Mouse (Mus musculus) midbrain, embryonic 15.5 days (tissue): ENCODE data around the gene Prpf6. TPM values are rescaled to one million over a fixed set of nuclear protein-coding genes. Genes with fewer than 3 reads are reported as not detected.

Source experiments
- ATAC-seq: fragments of 200-750 bp; cut with Nextera tagmentation; replicated peaks from 2 replicates; pipeline ENCODE4 v1.8.0; 2017; ENCODE audit warnings: moderate TSS enrichment
- H3K27ac ChIP-seq: fragments of 300-500 bp; sonication (generic); 2 replicates; pipeline ENCODE4 v1.5.1; 2015; ENCODE audit warnings: mild to moderate bottlenecking, inconsistent platforms
- H3K27me3 ChIP-seq: fragments of 300-500 bp; sonication (generic); replicated peaks from 2 replicates; pipeline ENCODE4 v1.6.1; 2015; ENCODE audit warnings: inconsistent platforms
- H3K36me3 ChIP-seq: fragments of 300-500 bp; sonication (generic); replicated peaks from 2 replicates; pipeline ENCODE4 v1.6.1; 2015; ENCODE audit warnings: inconsistent platforms
- H3K4me1 ChIP-seq: fragments of 300-500 bp; sonication (generic); 2 replicates; pipeline ENCODE4 v1.6.1; 2015; ENCODE audit warnings: inconsistent platforms
- H3K4me2 ChIP-seq: fragments of 300-500 bp; sonication (generic); 2 replicates; pipeline ENCODE4 v1.6.1; 2015; ENCODE audit warnings: inconsistent platforms, mild to moderate bottlenecking, moderate library complexity
- H3K4me3 ChIP-seq: fragments of 300-500 bp; sonication (generic); 2 replicates; pipeline ENCODE4 v1.5.1; 2015; ENCODE audit warnings: mild to moderate bottlenecking, inconsistent platforms
- H3K9ac ChIP-seq: fragments of 300-500 bp; sonication (generic); 2 replicates; pipeline ENCODE4 v1.6.1; 2015; ENCODE audit warnings: mild to moderate bottlenecking, inconsistent platforms
- H3K9me3 ChIP-seq: fragments of 300-500 bp; sonication (generic); 2 replicates; pipeline ENCODE4 v1.6.1; 2016; ENCODE audit warnings: inconsistent platforms
- WGBS: fragments of 180-500 bp; shearing (Covaris S2); methylation state at CpG from one replicate; pipeline ENCODE4 v1.1.7; 2015; ENCODE audit warnings: mixed read lengths; 5-methylcytosine and 5-hydroxymethylcytosine counted together
- polyA plus RNA-seq: library from polyadenylated mRNA; unstranded; fragments of >200 nt; fragmentation: Nextera tagmentation; extraction: Ambion mirVana; gene quantifications from 2 replicates; pipeline ENCODE4 v1.2.1, GENCODE M21; 2015

Prpf6 gene
- polyA plus RNA-seq, 1 experiment from 2014 or later: 68.4 TPM

- no peak for ATAC-seq
- Histone ChIP-seq H3K4me1 (peaks cover 6% of the 10 kb centered on the region; the same call in 1 of the 2 replicates), H3K9ac (no peak within 1 kb of the TSS), H3K4me3 (no peak within 1 kb of the TSS), H3K9me3 (no peaks in the 10 kb centered on the region), H3K4me2 (no peak within 1 kb of the TSS), H3K36me3 (peaks cover 34% of the 10 kb centered on the region), H3K27me3 (no peaks in the 10 kb centered on the region), H3K27ac (no peak within 1 kb of the TSS)
- WGBS: 76% methylated on average over 3 of the region's 3 CpGs
Measured at GRCm38 (mm10) chr2:181656734-181657133, 65.1 kb downstream of the Prpf6 start, which contains the start of gene Gm29797. Gene Gm29797 (plus strand): TSS chr2:181657034.

GRCm38 (mm10) chr2:181657441-181657840, 65.8 kb downstream of the Prpf6 start:
- Histone ChIP-seq H3K4me3 (no peak overlapping the region), H3K9me3 (no peaks in the 10 kb centered on the region), H3K4me2 (no peak overlapping the region), H3K4me1 (peaks cover 6% of the 10 kb centered on the region; the same call in 1 of the 2 replicates), H3K9ac (no peak overlapping the region), H3K36me3 (peaks cover 28% of the 10 kb centered on the region), H3K27me3 (no peaks in the 10 kb centered on the region), H3K27ac (no peak overlapping the region)
- WGBS: 75% methylated on average over 2 of the region's 2 CpGs
- no peak for ATAC-seq

- H3K9ac ChIP-seq: no peak overlapping the region
- H3K4me3 ChIP-seq: no peak overlapping the region
- no peaks in the 10 kb centered on the region for H3K27me3 ChIP-seq
- WGBS: 90% methylated on average over 7 of the region's 7 CpGs
- no peak for ATAC-seq
- no peak overlapping the region for H3K27ac ChIP-seq
- H3K4me1 ChIP-seq: peaks cover 6% of the 10 kb centered on the region; the same call in 1 of the 2 replicates
- no peak overlapping the region for H3K4me2 ChIP-seq
- H3K9me3 ChIP-seq: no peaks in the 10 kb centered on the region
- peaks cover 22% of the 10 kb centered on the region; the same call in 1 of the 2 replicates for H3K36me3 ChIP-seq
Measured at GRCm38 (mm10) chr2:181658528-181658927, 66.9 kb downstream of the Prpf6 start.

- peak; percentile 41 for ATAC-seq
- H3K4me1 ChIP-seq: peaks cover 6% of the 10 kb centered on the region; the same call in 1 of the 2 replicates
- H3K9ac ChIP-seq: no peak overlapping the region
- no peaks in the 10 kb centered on the region for H3K9me3 ChIP-seq
- H3K4me2 ChIP-seq: no peak overlapping the region
- no peaks in the 10 kb centered on the region for H3K27me3 ChIP-seq
- H3K36me3 ChIP-seq: peaks cover 20% of the 10 kb centered on the region; the same call in 1 of the 2 replicates
- WGBS: 33% methylated on average over 17 of the region's 17 CpGs
- H3K27ac ChIP-seq: no peak overlapping the region
- H3K4me3 ChIP-seq: no peak overlapping the region
Measured at GRCm38 (mm10) chr2:181658930-181659555, 67.4 kb downstream of the Prpf6 start.

GRCm38 (mm10) chr2:181659609-181660055, 68.0 kb downstream of the Prpf6 start:
- Histone ChIP-seq H3K36me3 (peaks cover 17% of the 10 kb centered on the region; the same call in 1 of the 2 replicates), H3K9ac (no peak overlapping the region), H3K4me3 (no peak overlapping the region), H3K9me3 (no peaks in the 10 kb centered on the region), H3K27ac (no peak overlapping the region), H3K27me3 (no peaks in the 10 kb centered on the region), H3K4me2 (no peak overlapping the region), H3K4me1 (peaks cover 6% of the 10 kb centered on the region; the same call in 1 of the 2 replicates)
- WGBS: 11% methylated on average over 9 of the region's 9 CpGs
- peak; percentile 78 for ATAC-seq

- WGBS: 85% methylated on average over 3 of the region's 3 CpGs
- no peak overlapping the region for H3K4me3 ChIP-seq
- no peak for ATAC-seq
- peaks cover 6% of the 10 kb centered on the region; the same call in 1 of the 2 replicates for H3K4me1 ChIP-seq
- no peaks in the 10 kb centered on the region for H3K36me3 ChIP-seq
- no peaks in the 10 kb centered on the region for H3K27me3 ChIP-seq
- H3K9ac ChIP-seq: no peak overlapping the region
- H3K9me3 ChIP-seq: no peaks in the 10 kb centered on the region
- H3K4me2 ChIP-seq: no peak overlapping the region
- no peak overlapping the region for H3K27ac ChIP-seq
Measured at GRCm38 (mm10) chr2:181662620-181663297, 71.1 kb downstream of the Prpf6 start.

GRCm38 (mm10) chr2:181663298-181663630, 71.6 kb downstream of the Prpf6 start:
- Histone ChIP-seq H3K9me3 (no peaks in the 10 kb centered on the region), H3K4me3 (no peak overlapping the region), H3K27ac (no peak overlapping the region), H3K4me2 (no peak overlapping the region), H3K9ac (no peak overlapping the region), H3K36me3 (no peaks in the 10 kb centered on the region), H3K27me3 (peaks cover 2% of the 10 kb centered on the region; the same call in 1 of the 2 replicates), H3K4me1 (peaks cover 6% of the 10 kb centered on the region; the same call in 1 of the 2 replicates)
- 47% methylated on average over 4 of the region's 4 CpGs for WGBS
- ATAC-seq: no peak

GRCm38 (mm10) chr2:181670285-181670912, 78.7 kb downstream of the Prpf6 start:
- peak overlapping the region; percentile 39 for H3K4me3 ChIP-seq
- H3K9me3 ChIP-seq: no peaks in the 10 kb centered on the region
- H3K36me3 ChIP-seq: no peaks in the 10 kb centered on the region
- 3% methylated on average over 56 of the region's 56 CpGs for WGBS
- peaks cover 20% of the 10 kb centered on the region for H3K4me1 ChIP-seq
- 0 out of 2 replicates have a peak overlapping the region, but pooled peaks have one; percentile 20 for H3K9ac ChIP-seq
- H3K27me3 ChIP-seq: peaks cover 62% of the 10 kb centered on the region
- peak overlapping the region; percentile 65 for H3K4me2 ChIP-seq
- ATAC-seq: no peak; the same call in 1 of the 2 replicates
- H3K27ac ChIP-seq: no peak overlapping the region

GRCm38 (mm10) chr2:181670913-181671311, 79.2 kb downstream of the Prpf6 start:
- Histone ChIP-seq H3K4me2 (peak overlapping the region; percentile 65), H3K9ac (peak overlapping the region; percentile 20; the same call in 1 of the 2 replicates), H3K27me3 (peaks cover 62% of the 10 kb centered on the region), H3K4me1 (peaks cover 22% of the 10 kb centered on the region), H3K9me3 (no peaks in the 10 kb centered on the region), H3K36me3 (no peaks in the 10 kb centered on the region), H3K4me3 (peak overlapping the region; percentile 39), H3K27ac (no peak overlapping the region)
- under 1% methylated on average over 41 of the region's 41 CpGs for WGBS
- no peak for ATAC-seq

GRCm38 (mm10) chr2:181671326-181671725, 79.7 kb downstream of the Prpf6 start, which contains the start of gene Sox18:
Gene Sox18 (minus strand): TSS chr2:181671640.
- peaks cover 62% of the 10 kb centered on the region for H3K27me3 ChIP-seq
- peak within 1 kb of the TSS; percentile 29; the same call in 1 of the 2 replicates for H3K9ac ChIP-seq
- no peaks in the 10 kb centered on the region for H3K9me3 ChIP-seq
- H3K4me3 ChIP-seq: peak within 1 kb of the TSS; percentile 39
- H3K36me3 ChIP-seq: no peaks in the 10 kb centered on the region
- H3K4me1 ChIP-seq: peaks cover 22% of the 10 kb centered on the region
- 0% methylated on average over 43 of the region's 43 CpGs for WGBS
- peak within 1 kb of the TSS; percentile 65 for H3K4me2 ChIP-seq
- ATAC-seq: 0 out of 2 replicates have a peak, but pooled peaks have one; percentile 28
- H3K27ac ChIP-seq: no peak within 1 kb of the TSS

GRCm38 (mm10) chr2:181671984-181672383, 80.3 kb downstream of the Prpf6 start:
- 25% methylated on average over 7 of the region's 7 CpGs for WGBS
- H3K36me3 ChIP-seq: no peaks in the 10 kb centered on the region
- peaks cover 22% of the 10 kb centered on the region for H3K4me1 ChIP-seq
- H3K9me3 ChIP-seq: no peaks in the 10 kb centered on the region
- no peak for ATAC-seq
- H3K9ac ChIP-seq: no peak overlapping the region
- H3K27me3 ChIP-seq: peaks cover 62% of the 10 kb centered on the region
- H3K4me2 ChIP-seq: peak overlapping the region; percentile 65
- H3K4me3 ChIP-seq: no peak overlapping the region
- no peak overlapping the region for H3K27ac ChIP-seq

- Histone ChIP-seq H3K27me3 (peaks cover 58% of the 10 kb centered on the region), H3K4me1 (peaks cover 22% of the 10 kb centered on the region)
- no peak for ATAC-seq
Measured at GRCm38 (mm10) chr2:181673501-181673900, 81.8 kb downstream of the Prpf6 start.

More at GRCm38 (mm10) chr2:181673501-181673900, 81.8 kb downstream of the Prpf6 start:
- 59% methylated on average over 1 of the region's 1 CpGs for WGBS
- Histone ChIP-seq H3K4me3 (no peak overlapping the region), H3K9me3 (no peaks in the 10 kb centered on the region), H3K36me3 (no peaks in the 10 kb centered on the region), H3K27ac (no peak overlapping the region), H3K4me2 (no peak overlapping the region), H3K9ac (no peak overlapping the region)
